Mouse (Mus musculus) embryonic facial prominence, embryonic 15.5 days (tissue): ENCODE measurements around the gene Atxn7l1. TPM values are rescaled to one million over a fixed set of nuclear protein-coding genes. Genes with fewer than 3 reads are reported as not detected.

Source experiments
- ATAC-seq: fragments of 200-750 bp; cut with Nextera tagmentation; 2 replicates; pipeline ENCODE4 v1.8.0; 2017; ENCODE audit warnings: low read depth, moderate TSS enrichment; ENCODE audit not compliant: insufficient number of reproducible peaks, low FRiP score, low TSS enrichment
- H3K27ac ChIP-seq: fragments of 300-500 bp; sonication (generic); replicated peaks from 2 replicates; pipeline ENCODE4 v1.5.1; 2015; ENCODE audit warnings: mild to moderate bottlenecking, inconsistent platforms
- H3K27me3 ChIP-seq: fragments of 300-500 bp; sonication (generic); 2 replicates; pipeline ENCODE4 v1.6.1; 2015; ENCODE audit warnings: inconsistent platforms
- H3K36me3 ChIP-seq: fragments of 300-500 bp; sonication (generic); 2 replicates; pipeline ENCODE4 v1.6.1; 2015; ENCODE audit warnings: mild to moderate bottlenecking, inconsistent platforms
- H3K4me1 ChIP-seq: fragments of 300-500 bp; sonication (generic); 2 replicates; pipeline ENCODE4 v1.6.1; 2015; ENCODE audit warnings: inconsistent platforms
- H3K4me2 ChIP-seq: fragments of 300-500 bp; sonication (generic); replicated peaks from 2 replicates; pipeline ENCODE4 v1.6.1; 2015; ENCODE audit warnings: mild to moderate bottlenecking, inconsistent platforms
- H3K4me3 ChIP-seq: fragments of 300-500 bp; sonication (generic); replicated peaks from 2 replicates; pipeline ENCODE4 v1.5.1; 2015; ENCODE audit warnings: mild to moderate bottlenecking, inconsistent platforms
- H3K9ac ChIP-seq: fragments of 300-500 bp; sonication (generic); 2 replicates; pipeline ENCODE4 v1.6.1; 2015; ENCODE audit warnings: inconsistent platforms
- H3K9me3 ChIP-seq: fragments of 300-500 bp; sonication (generic); replicated peaks from 2 replicates; pipeline ENCODE4 v1.6.1; 2016; ENCODE audit warnings: inconsistent platforms
- WGBS: fragments of 180-500 bp; shearing (Covaris S2); methylation state at CpG from one replicate; pipeline ENCODE4 v1.1.7; 2015; 5-methylcytosine and 5-hydroxymethylcytosine counted together
- polyA plus RNA-seq: library from polyadenylated mRNA; unstranded; fragments of >200 nt; fragmentation: Nextera tagmentation; extraction: Ambion mirVana; gene quantifications from 2 replicates; pipeline ENCODE4 v1.2.1, GENCODE M21; 2015

Gene Atxn7l1
- polyA plus RNA-seq, 1 experiment from 2014 or later, result 14.9 TPM

DNA sequence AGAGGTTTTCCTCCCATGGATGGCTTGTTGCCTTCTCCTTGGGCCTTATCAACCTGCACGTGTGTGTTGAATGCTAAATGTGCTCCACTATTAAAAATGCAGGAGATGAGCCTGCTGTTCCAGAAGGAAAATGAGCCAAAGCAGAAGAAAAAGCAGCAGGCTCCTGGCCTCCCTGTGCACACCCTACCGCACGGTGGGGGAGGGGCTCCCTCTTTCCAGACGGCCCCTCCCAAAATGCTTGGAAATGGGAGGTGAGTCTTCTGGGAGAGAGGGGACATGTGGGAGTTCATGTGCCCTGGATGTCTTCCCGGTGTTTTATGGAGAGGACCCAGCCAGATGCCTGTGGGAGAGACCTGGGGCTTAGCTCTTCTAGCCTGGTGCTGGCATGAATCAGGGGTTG lies 185.3 kb downstream of the Atxn7l1 start:
- H3K4me2 ChIP-seq, result no peak overlapping the region

DNA sequence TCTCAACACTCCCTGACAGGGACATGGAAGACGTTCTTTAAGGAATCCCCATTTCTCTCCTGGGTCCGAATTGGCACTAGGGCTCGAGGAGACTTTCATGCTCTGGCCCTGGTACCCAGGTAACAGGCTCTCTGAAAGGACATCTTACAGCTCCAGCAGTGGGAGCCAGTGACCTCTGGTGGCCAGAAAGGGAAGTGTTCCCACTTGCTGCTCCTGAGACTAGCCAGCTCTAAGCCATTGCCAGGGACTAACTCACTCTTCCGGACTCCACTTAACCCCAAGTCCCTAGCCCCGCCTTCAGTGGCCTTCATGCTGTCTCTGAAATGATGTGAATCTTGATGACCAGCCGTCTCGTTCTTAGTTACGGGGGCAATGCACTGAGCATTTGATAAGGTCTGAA lies 186.4 kb downstream of the Atxn7l1 start:
- no peaks in the 10 kb centered on the region for H3K9me3 ChIP-seq
- H3K4me2 ChIP-seq, result no peak overlapping the region
- no peak; the same call in 1 of the 2 replicates for ATAC-seq
- H3K36me3 ChIP-seq, result no peaks in the 10 kb centered on the region
- no peak overlapping the region for H3K27ac ChIP-seq
- H3K9ac ChIP-seq, result no peak overlapping the region
- H3K4me1 ChIP-seq, result peaks cover 12% of the 10 kb centered on the region; the same call in 1 of the 2 replicates
- no peaks in the 10 kb centered on the region for H3K27me3 ChIP-seq
- H3K4me3 ChIP-seq, result no peak overlapping the region
- WGBS, result 24% methylated on average over 8 of the region's 8 CpGs

More for the DNA sequence above, 185.3 kb downstream of the Atxn7l1 start:
- Histone ChIP-seq H3K9ac (no peak overlapping the region), H3K27ac (no peak overlapping the region), H3K36me3 (no peaks in the 10 kb centered on the region), H3K4me1 (peaks cover 12% of the 10 kb centered on the region; the same call in 1 of the 2 replicates), H3K4me3 (no peak overlapping the region), H3K9me3 (no peaks in the 10 kb centered on the region), H3K27me3 (no peaks in the 10 kb centered on the region)
- no peak for ATAC-seq
- 61% methylated on average over 5 of the region's 5 CpGs for WGBS

DNA sequence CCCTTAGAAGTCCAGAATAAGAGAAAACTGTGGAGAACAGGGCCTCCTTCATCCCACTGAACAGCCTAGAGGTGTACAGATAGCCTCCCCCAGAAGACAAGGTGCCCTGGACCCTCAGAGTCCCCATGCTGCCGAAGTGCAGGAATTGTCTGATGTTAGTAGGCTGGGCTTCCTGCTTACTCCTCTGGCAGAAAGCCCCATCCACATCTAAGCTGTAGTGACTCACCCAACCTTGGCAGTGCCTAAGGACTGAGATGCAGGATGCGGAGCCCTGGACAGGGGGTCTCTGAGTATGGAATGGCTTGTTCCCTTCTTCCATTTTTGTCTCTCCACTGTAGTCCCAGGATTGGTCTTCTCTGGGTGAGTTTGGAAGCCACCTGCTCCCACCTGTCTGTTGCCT lies 187.0 kb downstream of the Atxn7l1 start:
- Histone ChIP-seq H3K27me3 (no peaks in the 10 kb centered on the region), H3K9me3 (no peaks in the 10 kb centered on the region), H3K4me1 (peaks cover 12% of the 10 kb centered on the region; the same call in 1 of the 2 replicates), H3K4me3 (no peak overlapping the region), H3K36me3 (no peaks in the 10 kb centered on the region), H3K4me2 (no peak overlapping the region), H3K27ac (no peak overlapping the region), H3K9ac (no peak overlapping the region)
- WGBS, result 90% methylated on average over 2 of the region's 2 CpGs
- ATAC-seq, result no peak

DNA sequence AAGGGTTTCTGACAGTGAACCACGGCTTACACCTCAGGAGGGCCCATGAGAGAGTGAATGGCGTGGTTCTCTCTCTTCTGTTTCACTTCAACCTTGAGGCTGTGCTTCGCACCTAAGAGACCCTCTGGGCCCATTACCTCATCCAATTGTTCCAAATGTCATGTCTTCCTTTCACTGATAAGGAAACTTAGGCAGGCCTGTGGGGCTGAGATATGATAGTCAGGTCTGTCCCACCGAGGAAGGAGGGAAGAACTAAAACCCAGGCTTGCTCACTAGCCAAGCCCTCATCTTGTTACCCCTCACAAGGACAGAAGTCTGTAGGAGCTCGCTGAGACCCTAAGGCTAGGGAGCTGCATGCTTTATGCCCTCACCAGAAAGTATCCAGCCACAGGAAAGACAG lies 187.5 kb downstream of the Atxn7l1 start:
- Histone ChIP-seq H3K27ac (no peak overlapping the region), H3K9ac (no peak overlapping the region), H3K36me3 (no peaks in the 10 kb centered on the region), H3K4me1 (peaks cover 12% of the 10 kb centered on the region; the same call in 1 of the 2 replicates), H3K9me3 (no peaks in the 10 kb centered on the region), H3K4me2 (no peak overlapping the region), H3K4me3 (no peak overlapping the region), H3K27me3 (no peaks in the 10 kb centered on the region)
- ATAC-seq, result no peak
- 82% methylated on average over 5 of the region's 5 CpGs for WGBS

DNA sequence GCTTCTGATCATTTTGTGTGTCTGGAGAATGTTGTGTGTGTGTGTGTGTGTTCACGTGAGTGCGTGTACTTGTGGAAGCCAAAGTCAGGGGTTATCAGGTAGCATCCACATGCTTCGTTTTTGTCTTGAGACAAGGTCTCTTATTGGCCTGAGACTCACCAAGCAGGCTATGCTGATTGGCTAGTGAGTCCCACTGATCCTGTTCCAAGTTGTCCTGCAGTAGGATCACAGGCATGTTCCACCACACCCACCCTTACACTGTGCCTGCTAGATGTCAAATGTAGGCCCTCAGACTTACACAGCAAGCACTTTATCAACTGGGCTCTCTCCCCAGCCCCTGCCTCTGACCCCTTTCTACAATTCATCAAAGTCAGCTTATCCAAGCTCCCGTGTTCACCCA lies 187.9 kb downstream of the Atxn7l1 start:
- Histone ChIP-seq H3K9ac (no peak overlapping the region), H3K4me3 (no peak overlapping the region), H3K36me3 (no peaks in the 10 kb centered on the region), H3K4me2 (no peak overlapping the region), H3K9me3 (no peaks in the 10 kb centered on the region), H3K27me3 (no peaks in the 10 kb centered on the region), H3K4me1 (peaks cover 9% of the 10 kb centered on the region; the same call in 1 of the 2 replicates), H3K27ac (no peak overlapping the region)
- WGBS, result 84% methylated on average over 4 of the region's 4 CpGs
- ATAC-seq, result no peak

DNA sequence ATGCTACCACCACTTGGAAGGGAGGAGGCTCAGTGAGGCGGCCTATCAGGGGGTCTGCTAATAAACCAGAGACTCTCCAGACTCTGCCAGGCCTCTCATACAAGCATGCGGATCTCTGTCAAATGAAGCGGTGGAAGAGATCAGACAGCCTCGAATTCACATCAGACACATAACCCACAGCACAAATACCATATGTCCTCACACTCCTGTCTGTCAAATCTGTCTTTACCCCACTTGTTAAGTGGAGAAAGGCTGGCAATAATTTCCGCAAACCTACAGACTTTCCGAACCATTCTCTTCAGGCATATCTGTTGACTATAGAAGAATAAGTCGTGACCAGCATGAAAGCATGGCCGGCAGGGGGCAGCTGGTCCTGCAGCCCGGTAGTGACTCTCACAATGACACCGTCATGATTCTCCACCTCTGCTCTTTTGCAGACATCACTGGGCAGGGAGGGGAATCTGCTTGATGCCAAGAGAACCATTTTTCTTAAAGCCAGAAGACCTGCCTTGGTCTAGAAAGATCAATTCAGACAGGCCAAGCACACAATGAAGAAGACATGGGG lies 189.2 kb downstream of the Atxn7l1 start:
- H3K4me1 ChIP-seq, result no peaks in the 10 kb centered on the region
- WGBS, result 66% methylated on average over 10 of the region's 10 CpGs

DNA sequence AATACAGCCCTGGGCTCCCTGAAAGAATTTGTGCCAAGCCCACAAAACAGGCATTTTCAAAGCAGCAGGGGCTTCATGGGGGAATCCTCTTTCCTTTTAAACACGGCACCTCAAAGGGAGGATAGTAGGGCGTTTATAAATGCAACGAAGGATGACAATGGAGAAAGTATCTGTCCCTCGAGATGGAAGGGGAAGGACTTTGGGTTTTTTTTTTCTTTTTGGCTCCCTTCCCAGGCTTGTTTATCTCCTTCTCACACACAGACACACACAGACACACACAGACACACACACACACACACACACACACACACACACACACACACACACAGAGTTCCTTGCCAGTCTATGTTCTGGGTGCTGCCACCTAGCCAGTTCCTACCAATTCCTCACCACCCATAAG lies 189.8 kb downstream of the Atxn7l1 start:
- 54% methylated on average over 4 of the region's 4 CpGs for WGBS
- H3K4me1 ChIP-seq, result no peaks in the 10 kb centered on the region
- no peaks in the 10 kb centered on the region for H3K36me3 ChIP-seq
- H3K4me3 ChIP-seq, result no peak overlapping the region
- H3K9me3 ChIP-seq, result no peaks in the 10 kb centered on the region
- H3K27ac ChIP-seq, result no peak overlapping the region
- H3K27me3 ChIP-seq, result no peaks in the 10 kb centered on the region
- no peak overlapping the region for H3K4me2 ChIP-seq
- no peak overlapping the region for H3K9ac ChIP-seq
- no peak for ATAC-seq

More for the DNA sequence above, 189.2 kb downstream of the Atxn7l1 start:
- Histone ChIP-seq H3K27me3 (no peaks in the 10 kb centered on the region), H3K9ac (no peak overlapping the region), H3K27ac (no peak overlapping the region), H3K9me3 (no peaks in the 10 kb centered on the region), H3K4me3 (no peak overlapping the region), H3K4me2 (no peak overlapping the region), H3K36me3 (no peaks in the 10 kb centered on the region)
- ATAC-seq, result no peak

DNA sequence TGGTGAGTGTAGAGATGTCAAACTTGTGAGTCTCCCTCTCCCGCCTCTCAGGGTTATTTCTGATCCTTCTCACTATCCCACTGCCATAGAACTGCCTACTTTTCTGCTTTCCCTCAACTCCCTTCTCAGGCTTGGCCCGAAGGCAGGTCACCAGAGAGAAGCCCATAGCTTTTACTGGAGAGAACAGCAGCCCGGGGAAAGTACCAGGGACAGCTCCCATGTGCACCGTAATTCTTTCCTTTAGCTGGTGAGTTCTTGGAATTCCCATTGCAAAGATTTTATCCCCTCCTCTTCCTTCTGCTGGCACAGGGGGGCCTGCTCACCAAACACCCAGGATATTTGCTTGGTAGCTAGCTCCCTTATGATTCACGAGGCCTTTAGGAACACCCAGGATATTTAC lies 190.7 kb downstream of the Atxn7l1 start:
- no peak overlapping the region for H3K4me2 ChIP-seq
- 26% methylated on average over 5 of the region's 5 CpGs for WGBS
- no peaks in the 10 kb centered on the region for H3K4me1 ChIP-seq
- no peak overlapping the region for H3K9ac ChIP-seq
- no peak overlapping the region for H3K27ac ChIP-seq
- no peak for ATAC-seq
- no peaks in the 10 kb centered on the region for H3K9me3 ChIP-seq
- no peaks in the 10 kb centered on the region for H3K36me3 ChIP-seq
- no peaks in the 10 kb centered on the region for H3K27me3 ChIP-seq
- no peak overlapping the region for H3K4me3 ChIP-seq

DNA sequence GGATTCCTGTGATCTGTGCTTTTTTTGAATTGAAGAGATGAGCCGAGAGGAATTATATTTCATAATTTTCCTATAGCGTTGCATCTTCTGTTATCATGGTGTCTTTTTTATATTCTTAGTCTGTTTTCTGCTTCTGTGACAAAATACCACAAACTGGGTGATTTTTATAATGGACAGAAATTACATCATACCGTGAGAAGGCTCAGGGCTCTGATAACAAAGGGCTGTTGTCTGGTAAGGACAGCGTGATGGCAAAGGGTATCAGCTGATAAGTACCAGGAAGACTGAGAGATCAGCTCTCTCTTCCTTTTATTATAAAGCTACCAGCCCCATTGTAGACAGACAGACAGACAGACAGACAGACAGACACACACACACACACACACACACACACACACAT lies 192.3 kb downstream of the Atxn7l1 start:
- H3K4me1 ChIP-seq, result peaks cover 4% of the 10 kb centered on the region
- H3K27ac ChIP-seq, result no peak overlapping the region
- H3K27me3 ChIP-seq, result no peaks in the 10 kb centered on the region
- no peak overlapping the region for H3K4me3 ChIP-seq
- no peak for ATAC-seq
- H3K36me3 ChIP-seq, result no peaks in the 10 kb centered on the region
- 77% methylated on average over 4 of the region's 4 CpGs for WGBS
- no peak overlapping the region for H3K4me2 ChIP-seq
- H3K9me3 ChIP-seq, result no peaks in the 10 kb centered on the region
- H3K9ac ChIP-seq, result no peak overlapping the region

DNA sequence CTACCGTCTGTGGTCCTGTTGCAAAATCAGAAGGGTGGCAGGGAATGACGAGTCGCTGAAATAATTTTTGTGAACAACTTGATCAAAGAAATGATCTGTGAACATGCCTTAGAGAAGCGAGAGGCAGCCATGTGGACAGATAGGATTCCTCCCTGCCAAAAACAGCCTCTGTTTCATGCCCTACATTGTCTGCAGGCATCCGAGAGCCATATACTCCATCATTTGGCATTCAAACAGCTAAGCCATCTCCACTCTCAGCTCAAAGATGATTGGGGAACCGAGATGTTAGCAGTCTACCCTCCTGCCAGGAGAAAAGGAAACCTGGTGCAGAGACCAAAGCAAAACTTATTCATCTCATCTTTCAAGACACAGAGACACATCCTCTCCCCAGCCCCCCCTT lies 193.2 kb downstream of the Atxn7l1 start:
- Histone ChIP-seq H3K27ac (no peak overlapping the region), H3K36me3 (no peaks in the 10 kb centered on the region), H3K27me3 (no peaks in the 10 kb centered on the region), H3K9me3 (no peaks in the 10 kb centered on the region), H3K4me1 (peaks cover 13% of the 10 kb centered on the region), H3K4me2 (no peak overlapping the region), H3K9ac (no peak overlapping the region), H3K4me3 (no peak overlapping the region)
- 77% methylated on average over 6 of the region's 6 CpGs for whole genome bisulfite sequencing
- ATAC-seq, result no peak

DNA sequence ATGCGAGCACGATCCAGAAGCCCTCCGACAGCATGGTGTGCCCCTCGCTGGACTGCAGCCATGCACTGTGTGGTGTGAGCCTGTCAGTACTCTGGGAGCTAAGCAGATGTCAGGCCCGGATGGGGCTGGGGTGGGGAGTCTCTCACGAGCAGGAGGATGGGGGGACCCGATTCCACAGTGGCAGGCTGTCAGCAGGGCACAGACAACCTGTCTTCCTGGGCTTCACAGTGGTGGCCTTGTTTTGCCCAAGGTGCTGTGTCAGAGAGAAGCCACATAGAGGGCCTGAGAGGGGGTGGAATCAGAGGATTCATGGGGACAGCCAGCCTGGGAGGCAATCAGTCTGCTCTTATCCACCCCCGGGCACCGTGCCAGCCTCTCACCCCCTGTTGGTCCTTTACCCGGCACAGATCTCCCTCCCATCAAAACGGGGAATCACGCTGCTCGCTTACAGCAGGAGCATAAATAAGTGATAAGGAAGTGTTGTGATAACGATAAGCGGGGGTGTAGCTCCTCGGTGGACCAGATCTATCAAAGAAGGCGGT lies 193.9 kb downstream of the Atxn7l1 start:
- no peak overlapping the region for H3K9ac ChIP-seq
- no peak overlapping the region for H3K27ac ChIP-seq
- peaks cover 16% of the 10 kb centered on the region for H3K4me1 ChIP-seq
- WGBS, result 74% methylated on average over 17 of the region's 17 CpGs
- no peak overlapping the region for H3K4me2 ChIP-seq
- H3K36me3 ChIP-seq, result no peaks in the 10 kb centered on the region
- no peaks in the 10 kb centered on the region for H3K9me3 ChIP-seq
- ATAC-seq, result no peak
- no peaks in the 10 kb centered on the region for H3K27me3 ChIP-seq
- no peak overlapping the region for H3K4me3 ChIP-seq
